Mouse (Mus musculus) liver, embryonic 14.5 days (tissue): ENCODE measurements around the gene Rhobtb1.

Experiments used
- CTCF ChIP-seq: IDR thresholded peaks from 2 replicates; pipeline ENCODE4 v1.5.1; 2016; ENCODE audit warnings: antibody characterized with exemption, low read depth, control low read depth
- EP300 ChIP-seq: IDR thresholded peaks from 2 replicates; pipeline ENCODE4 v1.6.1; 2016; ENCODE audit warnings: antibody characterized with exemption, low read depth

DNA sequence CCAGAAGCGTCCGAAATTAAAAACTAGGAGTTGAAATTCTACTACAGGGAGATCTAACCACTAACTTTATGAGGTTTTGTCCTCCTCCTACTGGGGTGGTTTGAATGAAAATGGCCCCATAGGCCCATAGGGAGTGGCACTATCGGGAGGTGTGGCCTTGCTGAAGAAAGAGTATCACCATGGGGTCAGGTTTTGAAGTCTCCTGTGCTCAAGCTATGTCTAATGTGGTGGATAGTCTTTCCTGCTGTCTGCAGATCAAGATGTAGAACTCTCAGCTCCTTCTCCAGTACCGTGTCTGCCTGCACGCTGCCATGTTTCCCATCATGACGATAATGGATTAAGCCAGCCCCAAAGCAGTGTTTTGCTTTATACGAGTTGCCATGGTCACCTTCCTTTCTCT, 173.6 kb downstream of the Rhobtb1 start:
- TF ChIP-seq CTCF (no peak), EP300 (no peak)
